Mouse (Mus musculus): Measurements from ENCODE around the gene 1700042G07Rik.
A peak's percentile ranks its signal among the peaks of the same experiment; 100 is the strongest.
"Not testable (repeated sequence)": the region's sequence is repeated elsewhere in the genome, so short reads cannot be mapped to it uniquely, and the experiment has no call there.

Gene 1700042G07Rik

DNA sequence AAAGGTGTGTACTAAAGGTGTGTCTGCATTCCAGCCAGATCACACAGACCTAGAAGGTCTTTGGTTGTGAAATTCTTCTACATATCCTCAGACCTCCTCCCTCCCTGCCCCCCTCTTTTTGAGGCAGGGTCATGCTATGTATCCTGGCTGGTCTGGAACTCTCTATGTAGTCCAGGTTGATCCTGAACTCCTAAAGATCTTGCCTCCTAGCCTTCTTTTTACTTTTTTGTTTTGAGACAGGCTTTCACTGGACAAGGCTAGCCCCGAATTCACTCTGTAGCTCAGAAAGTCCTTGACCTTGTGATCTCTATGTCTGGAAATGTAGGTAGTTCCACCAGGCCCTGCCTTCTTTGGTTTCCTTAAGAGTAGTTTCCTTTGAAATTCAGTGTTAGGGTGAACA is 35.7 kb downstream of the 1700042G07Rik start:
- DNase-seq (ENCODE audit: inconsistent ontology term) = no peak

DNA sequence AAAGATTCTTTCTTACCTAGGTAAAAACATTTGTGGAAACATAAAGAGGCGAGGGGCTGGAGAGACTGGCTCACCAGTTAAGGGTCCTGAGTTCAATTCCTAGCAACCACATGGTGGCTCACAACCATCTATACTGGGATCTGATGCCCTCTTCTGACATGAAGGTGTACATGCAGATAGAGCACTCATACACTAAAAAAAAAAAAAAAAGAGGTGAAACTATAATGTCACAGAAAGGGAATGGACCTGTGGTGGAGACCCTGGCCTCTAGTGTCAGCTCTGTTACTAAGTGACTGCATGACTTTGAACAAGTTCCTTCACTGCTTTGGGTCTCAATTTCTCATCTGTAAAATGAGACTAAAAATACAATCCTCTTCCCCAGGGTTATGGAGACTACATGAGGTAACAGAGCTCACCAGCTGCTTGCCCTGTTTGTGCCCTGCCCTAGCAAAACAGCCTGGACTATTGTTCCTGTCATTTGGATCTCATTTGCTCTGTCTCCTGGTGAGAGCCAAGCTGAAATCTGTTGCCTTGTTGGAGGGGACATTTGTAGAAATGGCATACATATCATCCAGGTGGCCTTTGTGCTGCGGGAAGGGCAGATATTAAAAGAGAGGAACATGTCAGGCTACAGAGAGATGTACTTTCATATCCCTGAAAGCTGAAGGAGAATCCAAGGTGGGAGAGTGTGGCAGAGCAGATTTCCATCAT is 42.9 kb downstream of the 1700042G07Rik start:
- DNase-seq (ENCODE audit: inconsistent ontology term) = no peak

- DNase-seq (ENCODE audit: inconsistent ontology term) = peak; percentile 36
Observed at GRCm38 (mm10) chr4:116217046-116217445, 43.9 kb downstream of the 1700042G07Rik start.

- not testable (repeated sequence) for DNase-seq (ENCODE audit: inconsistent ontology term)
Observed at GRCm38 (mm10) chr4:116217661-116218060, 44.5 kb downstream of the 1700042G07Rik start.

DNA sequence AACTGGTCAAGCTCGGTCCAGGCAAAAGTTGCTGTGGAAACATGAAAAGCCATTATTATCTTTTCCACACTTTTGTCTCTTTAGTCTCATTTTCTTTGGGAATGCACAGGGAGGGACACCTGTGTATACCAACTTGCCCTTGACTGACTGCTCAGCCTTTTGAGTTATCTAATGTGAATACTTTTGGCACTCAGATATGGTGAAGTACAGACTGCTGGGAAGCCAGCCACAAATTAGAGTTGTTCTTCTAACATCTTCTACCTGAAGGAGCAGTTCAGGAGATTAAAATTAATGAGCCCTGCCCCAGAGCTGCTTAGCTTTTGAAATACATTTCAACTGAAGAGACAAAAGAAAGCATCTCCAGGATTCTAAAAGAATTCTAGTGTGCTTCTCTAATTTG is 45.9 kb downstream of the 1700042G07Rik start:
- no peak for DNase-seq (ENCODE audit: inconsistent ontology term)

DNA sequence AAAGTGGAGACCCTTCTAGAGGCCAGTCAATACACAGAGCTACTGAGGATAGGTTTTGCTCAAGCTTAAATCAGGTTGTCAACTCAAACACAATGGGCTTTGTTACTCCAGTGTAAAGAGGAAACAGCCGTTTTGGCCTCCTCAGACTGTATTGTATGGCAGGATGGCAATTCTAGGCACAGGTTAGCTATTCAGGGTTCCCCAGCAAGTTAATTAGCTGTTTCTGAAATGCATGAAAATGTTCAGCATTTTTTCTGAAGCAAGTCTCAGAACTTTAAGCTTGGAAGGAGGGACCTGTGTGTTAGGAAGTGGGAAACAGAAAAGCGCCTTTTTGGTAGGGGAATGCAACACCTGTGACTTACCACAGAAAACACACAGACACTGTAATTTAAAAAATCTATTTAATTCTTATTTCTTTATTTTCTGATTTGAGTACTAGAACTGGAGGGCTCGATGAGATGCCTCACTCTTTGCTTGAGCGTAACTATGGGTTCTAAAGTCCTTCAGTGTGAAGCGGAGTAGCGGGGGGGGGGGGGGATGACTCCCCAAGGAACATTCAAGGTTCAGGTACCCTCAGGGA is 47.0 kb downstream of the 1700042G07Rik start:
- DNase-seq (ENCODE audit: inconsistent ontology term) = peak; percentile 36

DNA sequence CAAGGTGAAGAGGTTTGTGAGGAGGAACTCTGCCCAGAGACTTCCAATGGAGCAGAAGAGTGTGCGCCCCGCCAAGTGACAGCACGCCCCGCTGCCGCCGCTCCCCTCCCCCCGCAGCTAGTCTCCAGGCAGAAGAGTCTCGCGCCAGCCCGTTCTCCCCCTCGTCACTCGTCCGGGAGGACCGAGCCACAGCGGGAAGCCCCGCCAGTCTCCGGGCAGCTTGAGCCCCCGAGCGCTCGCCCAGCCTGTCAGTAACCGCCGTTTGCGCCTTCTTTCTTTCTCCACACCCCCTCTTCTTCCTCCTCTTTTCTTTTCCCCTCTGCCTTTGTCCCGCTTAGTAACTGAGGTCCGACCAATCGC is 47.6 kb downstream of the 1700042G07Rik start:
- DNase-seq (ENCODE audit: inconsistent ontology term) = no peak

GRCm38 (mm10) chr4:116221140-116221851 is 48.1 kb downstream of the 1700042G07Rik start, which contains the start of gene Pik3r3:
Gene Pik3r3 (plus strand): TSS chr4:116221618.
- peak; percentile 99 for DNase-seq (ENCODE audit: inconsistent ontology term)

- peak; percentile 48 for DNase-seq (ENCODE audit: inconsistent ontology term)
Observed at GRCm38 (mm10) chr4:116221996-116222842, 49.0 kb downstream of the 1700042G07Rik start.

GRCm38 (mm10) chr4:116222843-116223119 is 49.6 kb downstream of the 1700042G07Rik start:
- no peak for DNase-seq (ENCODE audit: inconsistent ontology term)
